28 mouse cellular contexts compared by ENCODE assay signal in the genomic region with DNA sequence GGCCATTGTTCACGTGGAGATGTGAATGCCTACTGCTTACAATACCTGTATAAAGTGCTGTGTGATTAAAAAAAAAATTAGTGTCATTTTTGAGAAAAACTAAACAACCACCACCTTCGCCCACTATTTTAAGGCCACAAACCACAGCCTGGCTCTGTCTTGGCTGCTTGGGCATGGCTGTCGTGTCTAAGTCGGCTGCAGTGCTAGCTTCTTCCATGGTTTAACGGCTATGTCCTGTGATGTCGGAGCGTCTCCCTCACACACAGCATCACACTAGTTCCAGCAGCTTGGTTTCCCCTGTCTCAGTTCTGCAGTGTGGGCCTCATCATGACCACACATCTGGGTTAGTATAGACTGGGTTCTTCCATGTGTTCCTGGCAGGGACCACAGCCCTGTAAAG.
"Had no signal": no experiment of that assay in that cellular context is flagged by ENCODE, and none has a peak within 500 bp of the region (broad histone marks: within the 10 kb centered on the region; RNA-seq: fewer than 3 reads in every experiment).

No protein-coding gene starts in this region.

- H3K27ac ChIP-seq: limb, embryonic 10.5 days; limb, embryonic 12.5 days; limb, embryonic 13.5 days; limb, embryonic 15.5 days; liver, embryonic 12.5 days; liver, embryonic 13.5 days; liver, embryonic 14.5 days; liver, embryonic 15.5 days; lung, embryonic 15.5 days; macrophage; midbrain, embryonic 10.5 days; midbrain, embryonic 12.5 days; midbrain, embryonic 13.5 days; midbrain, embryonic 15.5 days; neural tube, embryonic 12.5 days had no signal

- H3K27me3 ChIP-seq: limb, embryonic 12.5 days; limb, embryonic 13.5 days; limb, embryonic 15.5 days; liver, embryonic 12.5 days; liver, embryonic 13.5 days; liver, embryonic 15.5 days; lung, embryonic 15.5 days; midbrain, embryonic 15.5 days; neural tube, embryonic 12.5 days had no signal

- H3K9me3 ChIP-seq: limb, embryonic 10.5 days; limb, embryonic 12.5 days; limb, embryonic 13.5 days; limb, embryonic 15.5 days; liver, embryonic 12.5 days; liver, embryonic 13.5 days; liver, embryonic 15.5 days; lung, embryonic 15.5 days; megakaryocyte, embryonic 14.5 days; midbrain, embryonic 10.5 days; midbrain, embryonic 12.5 days; midbrain, embryonic 13.5 days; midbrain, embryonic 15.5 days; neural tube, embryonic 12.5 days had no signal

- H3K36me3 ChIP-seq: limb, embryonic 10.5 days; liver, embryonic 13.5 days; liver, embryonic 15.5 days; lung, embryonic 15.5 days; midbrain, embryonic 12.5 days; midbrain, embryonic 15.5 days; neural tube, embryonic 12.5 days had no signal

- H3K4me1 ChIP-seq: limb, embryonic 10.5 days; limb, embryonic 12.5 days; limb, embryonic 13.5 days; limb, embryonic 15.5 days; liver, embryonic 12.5 days; liver, embryonic 13.5 days; liver, embryonic 15.5 days; lung, embryonic 15.5 days; megakaryocyte, embryonic 14.5 days; neural tube, embryonic 12.5 days had no signal

- H3K4me3 ChIP-seq: limb, embryonic 10.5 days; limb, embryonic 12.5 days; limb, embryonic 13.5 days; limb, embryonic 15.5 days; liver, embryonic 12.5 days; liver, embryonic 13.5 days; liver, embryonic 15.5 days; lung, embryonic 15.5 days; megakaryocyte, embryonic 14.5 days; midbrain, embryonic 10.5 days; midbrain, embryonic 12.5 days; midbrain, embryonic 13.5 days; midbrain, embryonic 15.5 days; myocyte; neural tube, embryonic 12.5 days had no signal

- DNase-seq: left cerebral cortex, postnatal 4 days; liver; liver, embryonic 13.5 days; liver, postnatal 0 days; lung, adult 18-20 months; lung, adult 2 months; lung, embryonic 14.5 days; lung, postnatal 10 days; lung, postnatal 14 days; lung, postnatal 36 days; lung, postnatal 4 days; midbrain, embryonic 14.5 days had no signal
